Comparison of ENCODE assay signal across 17 mouse cellular contexts in the genomic region with DNA sequence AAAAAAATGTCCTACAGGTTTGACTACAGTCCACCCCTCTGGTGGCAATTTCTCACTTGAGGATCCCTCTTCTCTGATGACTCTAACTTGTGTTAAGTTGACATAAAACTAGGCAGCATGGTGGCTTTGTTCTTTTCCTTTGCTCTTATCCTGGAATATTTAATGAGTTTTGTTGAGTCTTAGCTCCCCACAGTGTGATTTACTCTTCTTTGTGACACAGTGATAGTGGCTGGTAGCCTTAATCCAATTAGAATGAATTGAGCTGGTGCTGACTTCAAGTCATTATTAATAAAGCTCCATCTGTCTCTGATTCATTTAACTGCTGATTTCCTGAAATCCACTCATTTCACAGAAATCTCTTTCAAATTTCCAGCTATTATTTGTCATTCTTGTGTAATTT.
"Had no signal": no experiment of that assay in that cellular context is flagged by ENCODE, and none has a peak within 500 bp of the region (broad histone marks: within the 10 kb centered on the region; RNA-seq: fewer than 3 reads in every experiment).

No protein-coding gene starts in this region.

- H3K4me3 ChIP-seq: left cerebral cortex, adult 2 months; liver, embryonic 13.5 days; neural tube, embryonic 12.5 days; neural tube, embryonic 15.5 days had no signal

- H3K9ac ChIP-seq: liver, embryonic 13.5 days; neural tube, embryonic 12.5 days; neural tube, embryonic 15.5 days had no signal

- H3K4me2 ChIP-seq: liver, embryonic 13.5 days; neural tube, embryonic 12.5 days; neural tube, embryonic 15.5 days had no signal

- H3K27me3 ChIP-seq: liver, embryonic 13.5 days; neural tube, embryonic 12.5 days; neural tube, embryonic 15.5 days had no signal

- ATAC-seq: intestine, embryonic 16.5 days had no signal

- H3K36me3 ChIP-seq: liver, embryonic 13.5 days; neural tube, embryonic 12.5 days; neural tube, embryonic 15.5 days had no signal

- H3K27ac ChIP-seq: left cerebral cortex, adult 2 months; liver, embryonic 13.5 days; neural tube, embryonic 12.5 days; neural tube, embryonic 15.5 days; stomach, postnatal 0 days had no signal

- H3K9me3 ChIP-seq: liver, embryonic 13.5 days; neural tube, embryonic 12.5 days; neural tube, embryonic 15.5 days had no signal

- DNase-seq: kidney, adult 18-20 months; kidney, adult 9 months; kidney, postnatal 14 days; layer of hippocampus, postnatal 36 days; liver, embryonic 13.5 days; lung, adult 2 months; lung, postnatal 14 days; lung, postnatal 4 days; right cerebral cortex, postnatal 4 days; thymus, adult 2 months; thymus, postnatal 14 days; thymus, postnatal 4 days had no signal

- H3K4me1 ChIP-seq: liver, embryonic 13.5 days; neural tube, embryonic 12.5 days; neural tube, embryonic 15.5 days had no signal
